9 mouse cellular contexts compared by ENCODE assay signal in the genomic region with DNA sequence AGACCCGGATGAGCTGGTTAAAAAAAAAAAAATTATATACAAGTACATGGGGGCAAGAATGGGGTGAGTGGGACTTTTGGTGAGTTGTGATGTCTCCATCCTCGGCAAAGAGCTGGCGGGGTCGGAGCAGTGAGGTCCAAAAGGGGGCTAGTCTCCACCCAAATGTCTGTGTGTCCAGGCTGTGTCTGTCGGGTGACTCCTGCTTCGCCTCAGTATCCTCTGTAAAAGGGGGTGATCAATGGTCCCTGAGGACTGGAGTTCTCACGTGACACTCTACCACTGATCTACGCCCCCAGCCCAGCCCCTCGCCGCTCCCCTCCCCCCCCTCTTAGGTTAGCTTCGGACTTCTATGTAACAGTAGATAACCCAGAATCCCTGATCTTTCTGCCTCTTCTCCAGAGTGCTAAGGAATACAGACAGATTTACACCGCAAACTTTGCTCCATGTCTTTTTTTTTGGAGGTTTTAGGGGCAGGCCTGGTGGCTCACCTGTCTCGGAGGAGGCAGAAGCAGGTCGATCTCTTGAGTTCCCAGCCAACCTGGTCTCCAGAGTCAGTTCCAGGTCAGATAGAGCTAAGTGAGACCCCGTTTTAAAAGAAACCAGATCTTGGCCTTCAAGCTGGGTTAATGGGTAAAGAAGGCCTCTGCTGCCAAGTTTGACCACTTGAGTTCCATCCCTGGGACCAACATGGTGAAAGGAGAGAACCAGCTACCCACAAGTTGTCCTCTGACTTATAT. TPM values are rescaled to one million over a fixed set of nuclear protein-coding genes. Genes with fewer than 3 reads are reported as not detected.
DNase-seq lines count a peak whose midpoint lies in the region; ATAC-seq and TF ChIP-seq lines count a peak whose summit lies in the region.
"Had no signal": no experiment of that assay in that cellular context is flagged by ENCODE, and none has a peak within 500 bp of the region (broad histone marks: within the 10 kb centered on the region; RNA-seq: fewer than 3 reads in every experiment).

No protein-coding gene starts in this region.

- H3K4me2 ChIP-seq in heart, embryonic 16.5 days (ENCODE audit: low read depth, low read length): peak overlapping the region; percentile 69
- peak overlapping the region; percentile 60 for H3K4me2 ChIP-seq in hindbrain, embryonic 12.5 days (replicated peaks)
- peak overlapping the region; percentile 56 for H3K4me2 ChIP-seq in midbrain, embryonic 12.5 days (replicated peaks)

- H3K27me3 ChIP-seq in heart, embryonic 16.5 days (ENCODE audit: control insufficient read depth, insufficient read depth, low read length): no peaks in the 10 kb centered on the region
- peaks cover 7% of the 10 kb centered on the region; the same call in 1 of the 2 replicates for H3K27me3 ChIP-seq in hindbrain, embryonic 12.5 days
- H3K27me3 ChIP-seq in midbrain, embryonic 12.5 days: peaks cover 12% of the 10 kb centered on the region

- 60% methylated on average over 15 of the region's 15 CpGs for WGBS in heart, embryonic 16.5 days
- 54% methylated on average over 15 of the region's 15 CpGs for WGBS in hindbrain, embryonic 12.5 days
- 53% methylated on average over 15 of the region's 15 CpGs for WGBS in midbrain, embryonic 12.5 days

- no peak for DNase-seq in heart, postnatal 14 days
- no peak for DNase-seq in left cerebral cortex, postnatal 36 days (ENCODE audit: low spot score in 2 of 2)
- DNase-seq in spleen, adult 12 weeks (ENCODE audit: low spot score): no peak
- no peak for DNase-seq in testis, postnatal 10 days (ENCODE audit: low spot score)
- DNase-seq: kidney, adult 11 months had no signal

- peaks cover 26% of the 10 kb centered on the region for H3K4me1 ChIP-seq in heart, embryonic 16.5 days (ENCODE audit: control insufficient read depth, insufficient read depth, low read length)
- peaks cover 10% of the 10 kb centered on the region for H3K4me1 ChIP-seq in bone marrow macrophage, adult 2 months (ENCODE audit: control insufficient read depth, insufficient read depth, low read length)
- peaks cover 30% of the 10 kb centered on the region for H3K4me1 ChIP-seq in hindbrain, embryonic 12.5 days
- peaks cover 33% of the 10 kb centered on the region for H3K4me1 ChIP-seq in midbrain, embryonic 12.5 days

- intact Hi-C loops in heart, postnatal 14 days (cut with DNase I): loop anchor here (5.0 kb wide), 1 partner anchor 148 kb away; no protein-coding TSS in a partner anchor
- intact Hi-C loops in left cerebral cortex, postnatal 36 days (cut with DNase I): no loop called here

- TF ChIP-seq POLR2A in bone marrow macrophage, adult 2 months (IDR thresholded peaks at IDR 0.05; ENCODE audit: borderline replicate concordance, low read depth, low read length): no peak

- peaks cover 22% of the 10 kb centered on the region for H3K36me3 ChIP-seq in heart, embryonic 16.5 days (ENCODE audit: control insufficient read depth, insufficient read depth)
- H3K36me3 ChIP-seq in hindbrain, embryonic 12.5 days: peaks cover 25% of the 10 kb centered on the region
- H3K36me3 ChIP-seq in midbrain, embryonic 12.5 days: peaks cover 25% of the 10 kb centered on the region

- H3K27ac ChIP-seq in heart, embryonic 16.5 days (ENCODE audit: low read length): peak overlapping the region; percentile 86
- H3K27ac ChIP-seq in bone marrow macrophage, adult 2 months (ENCODE audit: insufficient read depth, low read depth, low read length): peak overlapping the region; percentile 86
- H3K27ac ChIP-seq in hindbrain, embryonic 12.5 days: peak overlapping the region; percentile 92; the same call in 1 of the 2 replicates
- peak overlapping the region; percentile 88 for H3K27ac ChIP-seq in midbrain, embryonic 12.5 days (replicated peaks)

- no peak for TF ChIP-seq CTCF in bone marrow macrophage, adult 2 months (IDR thresholded peaks at IDR 0.05; ENCODE audit: low read depth, low read length)

- H3K9ac ChIP-seq in heart, embryonic 16.5 days (ENCODE audit: low read length): peak overlapping the region; percentile 81
- peak overlapping the region; percentile 69; the same call in 1 of the 2 replicates for H3K9ac ChIP-seq in hindbrain, embryonic 12.5 days
- H3K9ac ChIP-seq in midbrain, embryonic 12.5 days (replicated peaks): 0 out of 2 replicates have a peak overlapping the region, but pooled peaks have one; percentile 52

- no peaks in the 10 kb centered on the region for H3K9me3 ChIP-seq in heart, embryonic 16.5 days (replicated peaks; ENCODE audit: control insufficient read depth, low read length)
- H3K9me3 ChIP-seq in hindbrain, embryonic 12.5 days (replicated peaks): no peaks in the 10 kb centered on the region
- 0 out of 2 replicates have a peak, but pooled peaks cover 2% of the 10 kb centered on the region for H3K9me3 ChIP-seq in midbrain, embryonic 12.5 days

- ATAC-seq in heart, embryonic 16.5 days (replicated peaks; ENCODE audit: extremely low read depth, insufficient read depth, low FRiP score): no peak
- ATAC-seq in hindbrain, embryonic 12.5 days (ENCODE audit: low FRiP score): no peak
- no peak for ATAC-seq in midbrain, embryonic 12.5 days (ENCODE audit: low FRiP score, low read depth)

- peak overlapping the region; percentile 53 for H3K4me3 ChIP-seq in heart, embryonic 16.5 days (ENCODE audit: low read length)
- peak overlapping the region; percentile 70 for H3K4me3 ChIP-seq in bone marrow macrophage, adult 2 months (ENCODE audit: insufficient read depth, low read length)
- H3K4me3 ChIP-seq in hindbrain, embryonic 12.5 days: peak overlapping the region; percentile 87
- 0 out of 2 replicates have a peak overlapping the region, but pooled peaks have one; percentile 94 for H3K4me3 ChIP-seq in midbrain, embryonic 12.5 days

RNA-seq across cellular contexts. Expression of gene Rpl13a, which starts 1.4 kb away (rescaled TPM):
- polyA plus RNA-seq in heart, embryonic 16.5 days (2015; fragmentation: Nextera tagmentation; extraction: Ambion mirVana): 684 and 727 TPM in 2 replicates
- 100 to 1,000 TPM; 573 to 686 TPM for total RNA-seq in heart, postnatal 14 days (2021)
- polyA plus RNA-seq in bone marrow macrophage, adult 2 months (2012; ENCODE audit: insufficient read depth, insufficient read length, missing spikeins): 1,569 and 1,898 TPM in 2 replicates
- polyA plus RNA-seq in hindbrain, embryonic 12.5 days (2016; fragmentation: Nextera tagmentation; extraction: Ambion mirVana): 977 and 1,019 TPM in 2 replicates
- 1,022 and 1,026 TPM in 2 replicates for polyA plus RNA-seq in midbrain, embryonic 12.5 days (2016; fragmentation: Nextera tagmentation; extraction: Ambion mirVana)
- 100 to 1,000 TPM; 614 to 796 TPM for total RNA-seq in left cerebral cortex, postnatal 36 days (2021)

RNA-seq across cellular contexts. Expression of gene Rps11, which starts 5.7 kb away (rescaled TPM):
- 809 and 812 TPM in 2 replicates for polyA plus RNA-seq in heart, embryonic 16.5 days (2015; fragmentation: Nextera tagmentation; extraction: Ambion mirVana)
- 100 to 1,000 TPM; 582 to 636 TPM for total RNA-seq in heart, postnatal 14 days (2021)
- polyA plus RNA-seq in bone marrow macrophage, adult 2 months (2012; ENCODE audit: insufficient read depth, insufficient read length, missing spikeins): 1,675 and 1,722 TPM in 2 replicates
- 982 and 1,135 TPM in 2 replicates for polyA plus RNA-seq in hindbrain, embryonic 12.5 days (2016; fragmentation: Nextera tagmentation; extraction: Ambion mirVana)
- 1,160 and 1,195 TPM in 2 replicates for polyA plus RNA-seq in midbrain, embryonic 12.5 days (2016; fragmentation: Nextera tagmentation; extraction: Ambion mirVana)
- 100 to 1,000 TPM; 405 to 466 TPM for total RNA-seq in left cerebral cortex, postnatal 36 days (2021)

RNA-seq across cellular contexts. Expression of gene Gm45713, which starts 6.1 kb away (rescaled TPM):
- 0.34 TPM in 1 of 2 replicates, not detected in the other for polyA plus RNA-seq in heart, embryonic 16.5 days (2015; fragmentation: Nextera tagmentation; extraction: Ambion mirVana)
- under 1 TPM in 1 of 2 experiments, not detected in 1; 0.45 TPM for total RNA-seq in heart, postnatal 14 days (2021)
- not detected in 2 replicates for polyA plus RNA-seq in bone marrow macrophage, adult 2 months (2012; ENCODE audit: insufficient read depth, insufficient read length, missing spikeins)
- polyA plus RNA-seq in hindbrain, embryonic 12.5 days (2016; fragmentation: Nextera tagmentation; extraction: Ambion mirVana): 0.31 TPM in 1 of 2 replicates, not detected in the other
- polyA plus RNA-seq in midbrain, embryonic 12.5 days (2016; fragmentation: Nextera tagmentation; extraction: Ambion mirVana): 0.25 and 0.45 TPM in 2 replicates
- not detected for total RNA-seq in left cerebral cortex, postnatal 36 days (2021)

RNA-seq across cellular contexts. Expression of gene Flt3l, which starts 6.3 kb away (rescaled TPM):
- polyA plus RNA-seq in heart, embryonic 16.5 days (2015; fragmentation: Nextera tagmentation; extraction: Ambion mirVana): 2.3 and 2.8 TPM in 2 replicates
- total RNA-seq in heart, postnatal 14 days (2021): 1 to 10 TPM; 4.3 to 5.8 TPM
- 28.2 and 30.8 TPM in 2 replicates for polyA plus RNA-seq in bone marrow macrophage, adult 2 months (2012; ENCODE audit: insufficient read depth, insufficient read length, missing spikeins)
- 0.52 and 1.6 TPM in 2 replicates for polyA plus RNA-seq in hindbrain, embryonic 12.5 days (2016; fragmentation: Nextera tagmentation; extraction: Ambion mirVana)
- polyA plus RNA-seq in midbrain, embryonic 12.5 days (2016; fragmentation: Nextera tagmentation; extraction: Ambion mirVana): 0.64 and 1.2 TPM in 2 replicates
- 1 to 10 TPM; 3.7 to 6.1 TPM for total RNA-seq in left cerebral cortex, postnatal 36 days (2021)

RNA-seq across cellular contexts. Expression of gene Pih1d1, which starts 24.2 kb away (rescaled TPM):
- 76.8 and 82.5 TPM in 2 replicates for polyA plus RNA-seq in heart, embryonic 16.5 days (2015; fragmentation: Nextera tagmentation; extraction: Ambion mirVana)
- total RNA-seq in heart, postnatal 14 days (2021): 10 to 100 TPM; 27.7 to 31.2 TPM
- 65.7 and 66.7 TPM in 2 replicates for polyA plus RNA-seq in bone marrow macrophage, adult 2 months (2012; ENCODE audit: insufficient read depth, insufficient read length, missing spikeins)
- 90.3 and 91.0 TPM in 2 replicates for polyA plus RNA-seq in hindbrain, embryonic 12.5 days (2016; fragmentation: Nextera tagmentation; extraction: Ambion mirVana)
- 92.3 and 103 TPM in 2 replicates for polyA plus RNA-seq in midbrain, embryonic 12.5 days (2016; fragmentation: Nextera tagmentation; extraction: Ambion mirVana)
- 10 to 100 TPM; 44.8 to 53.6 TPM for total RNA-seq in left cerebral cortex, postnatal 36 days (2021)
